Mouse (Mus musculus) MEL (cell line): ENCODE results near the gene Mmaa. TPM values are rescaled to one million over a fixed set of nuclear protein-coding genes. Genes with fewer than 3 reads are reported as not detected.

Source experiments
- DNase-seq: peaks from one replicate; pipeline ENCODE4 v3.0.0; 2011; ENCODE audit warnings: low read depth, low spot score
- H3K27ac ChIP-seq: 2 replicates; pipeline ENCODE4 v1.5.1; 2012; ENCODE audit warnings: low read depth, mild to moderate bottlenecking, control low read depth, low read length, moderate library complexity; ENCODE audit not compliant: control insufficient read depth
- H3K27me3 ChIP-seq, 2 experiments: fragments of 150-350 bp in 1 of 2; sonication (generic) in 1 of 2; 2 replicates each; pipeline ENCODE4 v1.6.1; 2012; ENCODE audit warnings: low read length in 2 of 2, mild to moderate bottlenecking in 2 of 2, improper control_type of control experiment in 1 of 2, moderate library complexity in 1 of 2; ENCODE audit not compliant: insufficient read depth in 2 of 2, control insufficient read depth in 1 of 2
- H3K36me3 ChIP-seq, 2 experiments: 2 replicates each; pipeline ENCODE4 v1.6.1; 2012 to 2014; ENCODE audit warnings: low read length in 2 of 2, improper control_type of control experiment in 1 of 2, inconsistent platforms in 1 of 2, mild to moderate bottlenecking in 1 of 2; ENCODE audit not compliant: insufficient read depth in 2 of 2, control insufficient read depth in 1 of 2
- H3K4me1 ChIP-seq, 2 experiments: fragments of 150-350 bp in 1 of 2; sonication (generic) in 1 of 2; 2 replicates each; pipeline ENCODE4 v1.6.1; 2012; ENCODE audit warnings: low read length in 2 of 2, improper control_type of control experiment in 1 of 2, mild to moderate bottlenecking in 1 of 2; ENCODE audit not compliant: insufficient read depth in 2 of 2, control insufficient read depth in 1 of 2
- H3K4me3 ChIP-seq, 2 experiments: fragments of 150-350 bp in 1 of 2; sonication (generic) in 1 of 2; 2 replicates each; pipeline ENCODE4 v1.5.1; 2012; ENCODE audit warnings: low read depth in 2 of 2, low read length in 2 of 2, mild to moderate bottlenecking in 2 of 2, moderate library complexity in 2 of 2, control low read depth in 1 of 2, improper control_type of control experiment in 1 of 2; ENCODE audit not compliant: control insufficient read depth in 1 of 2, insufficient read depth in 1 of 2
- H3K79me2 ChIP-seq: 2 replicates; pipeline ENCODE4 v1.6.1; 2012; ENCODE audit warnings: mild to moderate bottlenecking, low read length, moderate library complexity; ENCODE audit not compliant: control insufficient read depth, poor library complexity, insufficient read depth
- H3K9ac ChIP-seq: 2 replicates; pipeline ENCODE4 v1.6.1; 2012; ENCODE audit warnings: low read depth, mild to moderate bottlenecking, control low read depth, low read length, moderate library complexity; ENCODE audit not compliant: control insufficient read depth, poor library complexity, severe bottlenecking
- H3K9me3 ChIP-seq: fragments of 150-350 bp; sonication (generic); replicated peaks from 2 replicates; pipeline ENCODE4 v1.6.1; 2012; ENCODE audit warnings: mild to moderate bottlenecking, low read length, improper control_type of control experiment, moderate library complexity; ENCODE audit not compliant: insufficient read depth
- BHLHE40 ChIP-seq: IDR thresholded peaks from 2 replicates; pipeline ENCODE4 v1.6.1; 2012; ENCODE audit warnings: low read depth, mild to moderate bottlenecking, inconsistent platforms, low read length, improper control_type of control experiment, borderline replicate concordance
- CTCF ChIP-seq, 3 experiments: IDR thresholded peaks in 2 of 3; conservative IDR thresholded peaks in 1 of 3; 2 replicates each; pipeline ENCODE4 v1.5.1; 2011 to 2012; ENCODE audit warnings: low read length in 3 of 3, low read depth in 2 of 3, mild to moderate bottlenecking in 2 of 3, improper control_type of control experiment in 1 of 3, inconsistent platforms in 1 of 3, mixed read lengths in 1 of 3, moderate library complexity in 1 of 3; ENCODE audit not compliant: control insufficient read depth in 1 of 3, insufficient read depth in 1 of 3, poor library complexity in 1 of 3, severe bottlenecking in 1 of 3
- ELF1 ChIP-seq: IDR thresholded peaks from 2 replicates; pipeline ENCODE4 v1.6.1; 2014; ENCODE audit warnings: low read depth, mild to moderate bottlenecking, inconsistent platforms, low read length, improper control_type of control experiment, moderate library complexity
- ETS1 ChIP-seq: IDR thresholded peaks from 2 replicates; pipeline ENCODE4 v1.6.1; 2012; ENCODE audit warnings: low read depth, mild to moderate bottlenecking, inconsistent platforms, low read length, improper control_type of control experiment, moderate library complexity
- GABPA ChIP-seq: IDR thresholded peaks from 2 replicates; pipeline ENCODE4 v1.6.1; 2012; ENCODE audit warnings: low read depth, mild to moderate bottlenecking, inconsistent platforms, low read length, improper control_type of control experiment, moderate library complexity
- HCFC1 ChIP-seq: IDR thresholded peaks from 2 replicates; pipeline ENCODE4 v1.6.1; 2012; ENCODE audit warnings: low read depth, mild to moderate bottlenecking, inconsistent platforms, low read length, improper control_type of control experiment, moderate library complexity
- MAZ ChIP-seq: IDR thresholded peaks from 2 replicates; pipeline ENCODE4 v1.6.1; 2012; ENCODE audit warnings: low read depth, mild to moderate bottlenecking, inconsistent platforms, low read length, improper control_type of control experiment
- MXI1 ChIP-seq: IDR thresholded peaks from 2 replicates; pipeline ENCODE4 v1.6.1; 2011; ENCODE audit warnings: mild to moderate bottlenecking, low read depth, low read length, improper control_type of control experiment
- MYC ChIP-seq: IDR thresholded peaks from 2 replicates; pipeline ENCODE4 v1.6.1; 2011; ENCODE audit warnings: low read depth, mild to moderate bottlenecking, low read length, improper control_type of control experiment, moderate library complexity
- NELFE ChIP-seq: IDR thresholded peaks from 2 replicates; pipeline ENCODE4 v1.6.1; 2011; ENCODE audit warnings: low read depth, low read length, improper control_type of control experiment
- NRF1 ChIP-seq: IDR thresholded peaks from 2 replicates; pipeline ENCODE4 v1.6.1; 2014; ENCODE audit warnings: low read depth, mild to moderate bottlenecking, inconsistent platforms, low read length, improper control_type of control experiment, moderate library complexity; ENCODE audit not compliant: poor library complexity, insufficient read depth, severe bottlenecking
- POLR2AphosphoS2 ChIP-seq: IDR thresholded peaks from 2 replicates; pipeline ENCODE4 v1.6.1; 2011; ENCODE audit warnings: low read length, improper control_type of control experiment
- SIN3A ChIP-seq: IDR thresholded peaks from 2 replicates; pipeline ENCODE4 v1.6.1; 2012; ENCODE audit warnings: low read length, improper control_type of control experiment, inconsistent platforms
- SMC3 ChIP-seq: IDR thresholded peaks from 2 replicates; pipeline ENCODE4 v1.6.1; 2011; ENCODE audit warnings: low read depth, low read length, improper control_type of control experiment
- TBP ChIP-seq: IDR thresholded peaks from 2 replicates; pipeline ENCODE4 v1.8.0; 2011; ENCODE audit warnings: low read depth, low read length, improper control_type of control experiment
- USF1 ChIP-seq: IDR thresholded peaks from 2 replicates; pipeline ENCODE4 v1.6.1; 2014; ENCODE audit warnings: low read depth, mild to moderate bottlenecking, inconsistent platforms, low read length, improper control_type of control experiment, moderate library complexity
- USF2 ChIP-seq, 2 experiments: IDR thresholded peaks; 2 replicates each; pipeline ENCODE4 v1.6.1; 2011 to 2012; ENCODE audit warnings: improper control_type of control experiment in 2 of 2, low read length in 2 of 2, borderline replicate concordance in 1 of 2, inconsistent platforms in 1 of 2, low read depth in 1 of 2, mild to moderate bottlenecking in 1 of 2; ENCODE audit not compliant: insufficient read depth in 1 of 2
- ZC3H11A ChIP-seq: IDR thresholded peaks from 2 replicates; pipeline ENCODE4 v1.6.1; 2012; ENCODE audit warnings: low read depth, mild to moderate bottlenecking, inconsistent platforms, low read length, improper control_type of control experiment
- polyA plus RNA-seq, 2 experiments: library from polyadenylated mRNA; stranded (reverse) in 1 of 2; unstranded in 1 of 2; fragments of >175 nt in 1 of 2; fragments of >200 nt in 1 of 2; gene quantifications; 2 replicates each; pipeline versions ENCODE4 v1.2.1 to v1.2.4; 2012; ENCODE audit warnings: low replicate concordance in 2 of 2, low read depth in 1 of 2; ENCODE audit not compliant: insufficient read length in 2 of 2, insufficient read depth in 1 of 2, missing spikeins in 1 of 2
- total RNA-seq: library from RNA; depleted of rRNA; stranded (reverse); fragments of 300-350 nt; gene quantifications from 2 replicates; pipeline ENCODE4 v1.2.3, GENCODE M21; 2012

The Mmaa gene
- total and polyA plus RNA-seq, 3 experiments, result 3.2 to 6.8 TPM; not detected in 1

GRCm38 (mm10) chr8:79331571-79331970 is 36.8 kb upstream of the Mmaa start:
- DNase-seq, result no peak
- no peak overlapping the region for H3K27ac ChIP-seq
- TF ChIP-seq MYC (no peak), ELF1 (no peak), NELFE (no peak), USF2 (IDR thresholded peaks at IDR 0.05; ENCODE audit: borderline replicate concordance in 1 of 2, insufficient read depth in 1 of 2, low read depth in 1 of 2, low read length in 2 of 2) (no peak), CTCF (IDR thresholded peaks at IDR 0.05 in 2 of 3, conservative IDR thresholded peaks at IDR 0.05 in 1 of 3; ENCODE audit: control insufficient read depth in 1 of 3, insufficient read depth in 1 of 3, low read depth in 2 of 3, low read length in 3 of 3, poor library complexity in 1 of 3, severe bottlenecking in 1 of 3) (no peak), POLR2AphosphoS2 (no peak), NRF1 (no peak), HCFC1 (no peak), MXI1 (no peak), TBP (no peak), MAZ (no peak)
- TF ChIP-seq, all 39 proteins: peak for 0
- Histone ChIP-seq H3K36me3 (no peaks in the 10 kb centered on the region), H3K9ac (no peak overlapping the region), H3K79me2 (no peaks in the 10 kb centered on the region), H3K27me3 (peaks cover 0 to 7% of the 10 kb centered on the region in 2 experiments; a peak in 3 of 4 replicates), H3K9me3 (no peaks in the 10 kb centered on the region), H3K4me3 (no peak overlapping the region), H3K4me1 (no peaks in the 10 kb centered on the region)

GRCm38 (mm10) chr8:79331017-79331416 is 36.3 kb upstream of the Mmaa start:
- Histone ChIP-seq H3K27me3 (peaks cover 0 to 7% of the 10 kb centered on the region in 2 experiments; a peak in 3 of 4 replicates), H3K36me3 (no peaks in the 10 kb centered on the region), H3K4me3 (no peak overlapping the region), H3K9ac (no peak overlapping the region), H3K9me3 (no peaks in the 10 kb centered on the region)
- no peak for DNase-seq
- TF ChIP-seq USF1 (no peak), MYC (no peak), GABPA (no peak)
- TF ChIP-seq, all 39 proteins: peak for 0
- Histone ChIP-seq H3K4me1 (no peaks in the 10 kb centered on the region), H3K79me2 (no peaks in the 10 kb centered on the region), H3K27ac (no peak overlapping the region)

DNA sequence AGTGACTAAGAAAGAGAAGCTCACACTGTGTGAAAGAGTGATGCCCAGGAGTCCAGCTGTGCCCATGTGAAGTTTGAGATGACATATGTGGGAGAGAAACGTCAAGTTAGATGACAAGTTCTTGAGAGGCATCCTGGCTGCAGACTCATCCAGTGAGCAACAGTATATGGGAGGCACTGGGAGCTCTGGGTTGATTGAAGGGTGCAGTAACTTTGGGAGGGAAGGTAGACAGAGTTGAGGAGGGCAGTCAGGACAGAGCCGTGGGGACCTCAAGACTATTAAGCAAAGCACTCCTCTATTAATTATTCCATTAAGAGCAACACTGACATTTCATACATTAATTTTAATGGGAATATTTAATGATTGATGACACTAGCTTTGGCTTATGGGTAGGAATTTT is 35.0 kb upstream of the Mmaa start:
- no peak for DNase-seq
- Histone ChIP-seq H3K79me2 (no peaks in the 10 kb centered on the region), H3K27ac (no peak overlapping the region), H3K9ac (no peak overlapping the region), H3K27me3 (peaks cover 0 to 5% of the 10 kb centered on the region in 2 experiments; a peak in 3 of 4 replicates), H3K4me3 (no peak overlapping the region), H3K4me1 (no peaks in the 10 kb centered on the region), H3K36me3 (no peaks in the 10 kb centered on the region), H3K9me3 (no peaks in the 10 kb centered on the region)
- TF ChIP-seq ETS1, result no peak
- no peak for TF ChIP-seq SIN3A
- TF ChIP-seq BHLHE40, result no peak
- TF ChIP-seq GABPA, result no peak
- TF ChIP-seq SMC3, result no peak
- TF ChIP-seq MAZ, result no peak
- no peak for TF ChIP-seq ZC3H11A
- no peak for TF ChIP-seq NRF1
